Mouse (Mus musculus) thymus, postnatal 25 days (tissue): ENCODE data around the gene Shld2.
A peak's percentile ranks its signal among the peaks of the same experiment; 100 is the strongest.

Experiments used
- DNase-seq: peaks from one replicate; pipeline ENCODE4 v3.0.0; 2022

The Shld2 gene

DNA sequence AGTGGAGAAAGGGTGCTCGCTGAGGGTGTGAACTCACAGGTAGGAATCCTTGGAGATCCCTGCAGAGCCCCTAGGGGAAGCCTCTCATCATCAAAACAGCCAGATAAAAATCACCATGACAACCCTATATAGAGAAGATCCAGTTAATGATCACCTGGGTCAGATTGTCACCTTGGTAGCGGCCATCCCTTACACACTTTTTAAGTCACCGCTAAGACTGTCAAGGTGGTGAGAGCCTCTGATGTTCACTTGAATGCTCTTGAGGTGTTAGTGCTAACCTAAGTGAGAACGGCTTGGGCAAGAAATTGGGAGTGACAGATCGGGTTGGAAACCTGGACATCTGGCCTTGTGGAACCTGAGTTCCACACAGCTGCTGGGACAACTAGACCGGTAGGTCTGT, 91.0 kb downstream of the Shld2 start, which contains the start of gene Syt15:
Gene Syt15 (plus strand): TSS at position 301 of the 400 bp plus-strand sequence.
- no peak for DNase-seq

DNA sequence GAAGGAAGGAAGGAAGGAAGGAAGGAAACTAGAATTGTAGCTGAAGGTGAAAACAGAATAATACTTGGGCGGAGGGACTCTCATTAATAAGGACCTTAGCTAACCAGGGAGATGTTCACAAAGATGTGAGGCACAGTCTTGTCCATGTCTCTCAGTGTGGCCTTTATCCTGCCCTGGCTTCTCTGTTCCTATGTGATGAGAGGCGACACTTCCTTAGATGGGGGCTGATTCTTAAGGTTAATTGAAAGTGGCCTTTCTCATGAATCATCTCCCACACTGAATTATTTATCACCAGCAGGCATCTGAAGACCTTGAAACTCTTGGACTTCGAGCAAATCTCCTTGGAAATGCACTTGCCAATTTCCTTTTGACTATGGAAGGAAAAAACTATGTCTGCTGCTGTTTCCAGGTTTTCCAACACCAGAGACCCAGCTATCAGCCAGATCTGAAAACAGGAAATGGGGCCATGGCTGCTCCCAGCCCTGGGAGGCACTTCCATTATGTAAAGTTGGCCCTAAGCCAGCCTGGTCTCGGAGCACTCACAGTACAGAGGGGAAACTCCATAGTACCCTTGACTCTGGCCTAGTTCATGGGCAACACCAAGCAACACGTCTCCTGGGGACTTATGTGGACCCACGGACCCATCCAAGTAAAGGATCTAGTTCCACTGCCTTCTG, 94.7 kb downstream of the Shld2 start:
- no peak for DNase-seq

DNA sequence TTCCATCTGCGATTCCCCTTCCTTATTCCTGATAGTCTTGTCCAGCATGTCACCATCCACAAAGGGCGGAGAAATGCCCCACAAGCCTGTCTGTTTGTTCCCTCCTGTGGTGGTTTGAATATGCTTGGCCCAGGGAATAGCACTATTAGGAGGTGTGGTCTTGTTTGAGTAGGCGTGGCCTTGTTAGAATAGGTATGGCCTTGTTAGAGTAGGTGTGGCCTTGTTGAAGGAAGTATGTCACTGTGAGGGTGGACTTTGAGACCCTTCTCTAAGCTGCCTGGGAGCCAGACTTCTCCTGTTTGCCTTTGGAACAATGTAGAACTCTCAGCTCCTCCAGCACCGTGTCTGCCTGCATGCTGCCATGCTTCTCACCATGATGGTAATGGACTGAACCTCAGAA, 100.4 kb downstream of the Shld2 start:
- DNase-seq = no peak

DNA sequence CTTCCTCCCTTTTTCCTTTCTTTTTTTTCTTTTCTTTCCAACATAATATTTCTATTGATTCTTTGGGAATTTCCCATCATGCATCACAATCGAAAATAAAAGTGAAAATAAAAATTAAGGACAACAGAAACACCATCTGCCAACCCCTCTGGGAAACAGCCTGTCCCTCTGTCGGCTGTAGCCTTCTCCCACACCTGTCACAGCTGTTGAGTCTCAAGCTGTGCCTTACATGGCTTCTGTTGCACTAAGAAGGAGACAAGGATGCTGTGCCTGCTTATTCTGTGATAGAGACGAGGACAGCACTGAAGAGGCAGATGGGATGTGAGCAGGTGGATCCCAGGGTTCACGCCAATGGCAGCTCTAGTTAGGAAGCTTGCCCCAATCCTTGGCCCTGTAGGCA, 101.2 kb downstream of the Shld2 start:
- no peak for DNase-seq

DNA sequence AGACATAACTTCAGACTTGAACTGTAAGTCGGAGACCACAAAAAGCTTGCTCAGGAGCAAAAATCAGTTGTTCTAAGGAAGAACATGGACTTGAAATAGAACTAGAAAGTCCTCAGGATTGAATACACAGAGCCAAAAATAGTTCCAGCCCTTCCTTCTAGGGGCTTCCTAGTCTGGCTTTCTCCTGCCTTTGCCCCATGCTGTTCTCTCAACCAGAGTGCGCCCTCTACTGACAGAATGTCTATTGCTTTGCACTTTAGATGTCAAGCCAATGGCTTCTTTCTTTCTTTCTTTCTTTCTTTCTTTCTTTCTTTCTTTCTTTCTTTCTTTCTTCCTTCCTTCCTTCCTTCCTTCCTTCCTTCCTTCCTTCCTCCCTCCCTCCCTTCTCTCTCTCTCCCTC, 101.6 kb downstream of the Shld2 start:
- DNase-seq = peak; percentile 14

DNA sequence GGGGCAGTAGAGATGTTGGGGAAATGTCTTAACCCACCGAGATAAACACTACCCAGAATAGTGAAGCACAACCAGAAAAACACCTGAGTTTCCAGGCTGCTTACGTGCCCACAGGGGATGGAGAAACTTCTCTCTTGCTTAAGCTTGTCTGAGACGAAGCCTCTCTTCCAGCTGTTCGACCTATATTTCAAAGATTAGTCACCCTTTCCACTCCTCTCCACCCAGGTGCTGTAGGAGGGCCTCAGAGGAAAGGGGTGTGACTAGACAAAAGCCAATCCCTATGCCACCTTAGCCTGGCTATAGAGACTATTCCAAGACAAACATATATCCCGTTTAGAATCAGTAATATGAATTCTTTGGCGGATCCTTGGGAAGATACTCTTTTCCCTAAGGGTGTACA, 102.3 kb downstream of the Shld2 start:
- DNase-seq = no peak

DNA sequence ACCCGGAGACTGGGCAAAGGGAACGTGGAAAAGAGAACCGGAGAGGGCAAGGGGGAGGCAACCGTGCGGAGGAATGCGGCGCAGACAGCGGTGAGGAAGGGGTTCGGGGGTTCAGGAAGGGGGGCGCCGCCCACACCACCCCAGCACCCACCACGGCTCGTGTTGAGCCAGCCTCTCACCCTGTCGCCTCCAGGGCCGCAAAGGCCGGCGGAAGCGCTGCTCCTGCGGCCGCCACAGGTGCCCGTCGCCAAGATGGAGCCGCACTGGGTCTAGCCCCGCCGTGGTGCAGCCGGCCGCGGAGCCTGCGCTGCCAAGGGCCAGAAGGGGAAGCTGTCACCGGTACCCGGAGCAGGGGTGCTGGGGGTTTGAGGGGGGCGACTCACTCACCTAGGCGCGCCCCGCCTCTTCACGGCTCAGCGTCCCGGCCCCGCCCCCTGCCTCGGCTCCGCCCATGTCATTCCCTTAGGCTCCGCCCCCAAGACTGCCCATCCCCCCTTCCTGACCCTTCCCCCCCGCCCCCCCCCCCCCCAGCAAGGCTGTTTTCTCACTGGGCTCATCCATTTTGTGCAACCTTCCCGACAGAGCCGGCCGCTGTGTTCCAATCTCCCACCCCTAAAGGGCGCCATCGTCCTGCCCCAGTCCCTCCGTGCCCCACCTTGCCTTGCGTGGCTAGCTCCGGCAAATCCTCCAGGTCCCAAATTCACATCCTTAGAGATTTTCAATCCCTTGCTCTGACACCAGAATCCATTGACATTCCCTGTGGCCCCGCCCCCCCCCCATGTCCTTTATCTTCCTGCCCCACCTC, 108.9 kb downstream of the Shld2 start, which contains the start of gene Gprin2:
Gene Gprin2 (minus strand): TSS at position 423 of the 805 bp plus-strand sequence.
- peak; percentile 9 for DNase-seq

DNA sequence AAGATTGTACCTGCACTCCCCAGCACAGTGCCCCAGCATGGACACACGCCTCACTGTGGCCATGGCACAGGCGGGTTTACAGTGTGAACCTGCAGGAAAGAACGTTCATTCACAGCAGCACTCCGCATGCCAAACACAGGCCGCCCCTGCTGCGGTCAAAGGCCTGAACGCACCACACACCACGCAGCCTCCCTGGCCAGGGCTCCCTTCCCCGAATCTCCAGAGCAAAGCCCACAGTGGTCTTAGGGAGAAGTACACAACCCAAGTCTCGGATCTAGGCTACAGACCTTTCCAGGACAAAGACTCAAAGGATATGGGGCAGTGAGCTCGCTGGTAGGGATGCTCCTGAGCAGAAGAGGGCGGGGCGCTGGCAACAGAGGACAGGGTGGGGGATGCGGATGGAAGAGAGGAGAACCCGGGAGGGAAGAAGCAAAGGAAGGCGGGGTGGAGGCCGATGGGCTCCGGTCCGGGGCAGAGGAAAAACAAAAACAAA, 109.5 kb downstream of the Shld2 start:
- DNase-seq = no peak

DNA sequence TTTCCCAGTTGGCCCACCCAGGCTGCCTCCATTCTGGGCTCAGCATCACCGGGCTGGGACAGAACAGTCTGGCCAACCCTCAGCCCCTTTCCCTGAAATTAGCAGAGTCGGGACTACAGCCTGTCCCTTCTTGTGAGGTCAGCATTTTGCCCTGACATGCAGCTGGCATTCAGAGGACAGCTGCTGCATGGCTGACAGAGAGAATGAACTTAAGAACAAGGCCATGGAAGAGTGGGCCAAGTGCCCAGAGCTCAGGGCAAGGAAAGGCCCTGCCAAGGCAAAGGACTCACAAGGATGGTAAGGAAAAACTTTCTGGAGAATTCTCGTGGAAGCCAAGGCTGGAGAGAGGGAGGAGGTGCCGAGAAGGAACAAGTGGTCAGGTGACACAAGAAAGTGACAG, 113.6 kb downstream of the Shld2 start:
- no peak for DNase-seq

DNA sequence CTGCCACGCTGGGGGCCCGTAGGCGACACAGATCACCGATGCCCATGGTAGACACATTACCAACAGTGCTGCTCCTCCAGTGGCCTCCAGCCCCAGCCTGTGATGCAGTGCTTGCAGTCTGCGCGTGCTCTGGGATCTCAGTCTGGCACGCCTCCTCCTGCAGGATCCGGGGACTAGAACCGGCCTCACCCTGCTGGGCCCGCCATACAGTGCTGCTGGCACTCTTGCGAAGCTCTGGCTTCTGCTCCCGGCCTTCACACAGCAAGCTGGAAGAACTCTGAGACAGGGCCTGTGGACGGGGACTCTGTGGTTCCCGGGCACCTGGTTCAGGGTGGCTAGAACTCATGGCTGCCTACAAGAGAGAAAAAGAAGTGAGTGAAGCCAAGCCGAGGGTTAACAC, 114.8 kb downstream of the Shld2 start:
- DNase-seq = no peak

DNA sequence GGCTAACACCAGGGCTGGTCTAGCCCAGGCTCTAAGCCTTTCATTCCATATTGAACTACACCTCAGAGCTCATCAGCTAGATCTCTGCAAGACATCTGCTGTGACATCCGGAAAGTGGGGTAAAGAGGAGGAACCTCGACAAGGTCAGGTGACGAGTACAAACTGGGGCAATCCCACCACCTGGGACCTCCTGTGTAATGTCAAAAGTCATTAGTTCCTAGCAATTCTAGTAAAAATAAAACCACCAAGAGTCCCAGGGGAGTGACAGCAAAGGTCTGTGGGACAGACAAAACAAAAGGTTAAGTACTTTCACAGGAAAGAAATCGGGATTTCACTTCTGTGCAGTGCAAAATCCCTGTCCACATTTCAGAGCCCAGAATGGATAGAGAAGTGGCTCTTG, 116.4 kb downstream of the Shld2 start:
- no peak for DNase-seq

DNA sequence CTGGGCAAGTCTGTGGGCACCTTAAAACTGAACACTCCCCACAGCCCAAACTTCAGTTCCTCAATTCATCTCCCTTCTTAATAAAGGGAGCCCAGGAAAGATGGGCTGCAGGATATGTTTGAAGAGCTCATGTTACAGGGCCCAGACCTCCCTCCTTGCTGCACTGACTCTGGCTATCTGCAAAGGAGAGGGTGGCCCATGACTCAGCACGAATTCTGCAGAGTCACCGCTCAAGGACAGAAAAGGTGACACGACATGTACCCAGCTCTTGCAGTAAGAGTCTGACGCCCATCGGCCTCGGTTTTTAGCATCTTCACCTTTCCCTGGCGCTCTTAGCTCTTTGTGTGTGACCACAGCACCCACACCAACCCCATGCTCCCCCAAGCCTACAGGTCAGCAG, 119.9 kb downstream of the Shld2 start:
- no peak for DNase-seq

DNA sequence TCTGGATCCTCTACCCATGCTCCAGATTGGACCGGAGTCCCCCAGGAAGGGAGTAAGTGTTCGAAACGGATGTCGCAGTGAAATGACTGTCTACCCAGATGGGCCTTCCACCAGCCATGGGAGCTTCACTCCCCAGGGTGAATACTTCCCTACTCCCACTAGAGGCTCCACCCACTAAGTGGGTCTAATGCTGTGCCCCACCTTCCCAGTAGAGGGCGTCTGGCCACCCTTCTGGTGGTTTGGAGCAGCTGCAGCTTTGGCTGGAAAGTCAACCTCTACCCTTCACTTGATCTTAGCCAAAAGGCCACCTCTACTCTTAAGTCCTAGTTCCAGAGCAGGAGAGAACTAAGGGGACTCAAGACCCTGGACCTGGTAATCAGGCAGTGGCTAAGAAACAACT, 121.7 kb downstream of the Shld2 start:
- peak; percentile 45 for DNase-seq
